Mouse (Mus musculus) liver, embryonic 16.5 days (tissue): ENCODE measurements around the gene Prrt3. TPM values are rescaled to one million over a fixed set of nuclear protein-coding genes. Genes with fewer than 3 reads are reported as not detected.

Experiments used
- microRNA-seq: library from miRNA; unstranded; fragments of <30 nt; microRNA quantifications from one replicate; pipeline ENCODE4, GENCODE M21; 2016
- polyA plus RNA-seq: library from polyadenylated mRNA; unstranded; fragments of >200 nt; fragmentation: Nextera tagmentation; extraction: Ambion mirVana; gene quantifications from 2 replicates; pipeline ENCODE4 v1.2.1, GENCODE M21; 2015

Gene Prrt3
- polyA plus RNA-seq, 1 experiment from 2014 or later, result 0.05 TPM

Small RNA genes within 50 kb of the gene (microRNA-seq; reads per million reads assigned to microRNA genes)
- gene Gm23365, result not detected

Other genes starting within 250 kb of the Prrt3 start
- 0.02 TPM in 1 of 2 replicates, not detected in the other for gene Cpne9, start 219.6 kb downstream of the Prrt3 start, polyA plus RNA-seq
- 7.5 and 7.7 TPM in 2 replicates for gene Brpf1, start 194.8 kb downstream of the Prrt3 start, polyA plus RNA-seq
- 4.4 and 5.0 TPM in 2 replicates for gene Ogg1, start 175.0 kb downstream of the Prrt3 start, polyA plus RNA-seq
- 17.0 and 19.7 TPM in 2 replicates for gene Camk1, start 157.9 kb downstream of the Prrt3 start, polyA plus RNA-seq
- gene Tada3, start 124.0 kb downstream of the Prrt3 start, polyA plus RNA-seq, result 16.5 and 17.2 TPM in 2 replicates
- gene Arpc4, start 123.8 kb downstream of the Prrt3 start, polyA plus RNA-seq, result 178 and 179 TPM in 2 replicates
- 0.90 and 1.3 TPM in 2 replicates for gene Ttll3, start 112.7 kb downstream of the Prrt3 start, polyA plus RNA-seq
- 11.8 and 12.1 TPM in 2 replicates for gene Rpusd3, start 82.6 kb downstream of the Prrt3 start, polyA plus RNA-seq
- gene Cidec, start 66.2 kb downstream of the Prrt3 start, polyA plus RNA-seq, result 0.14 and 0.40 TPM in 2 replicates
- 30.1 and 30.9 TPM in 2 replicates for gene Jagn1, start 59.4 kb downstream of the Prrt3 start, polyA plus RNA-seq
- gene Il17re, start 43.4 kb downstream of the Prrt3 start, polyA plus RNA-seq, result 0.19 and 0.33 TPM in 2 replicates
- gene Il17rc, start 30.5 kb downstream of the Prrt3 start, polyA plus RNA-seq, result 9.5 and 11.9 TPM in 2 replicates
- gene Creld1, start 18.6 kb downstream of the Prrt3 start, polyA plus RNA-seq, result 6.9 and 7.3 TPM in 2 replicates
- gene Emc3, start 29.7 kb upstream of the Prrt3 start, polyA plus RNA-seq, result 40.6 and 42.0 TPM in 2 replicates
- 6.8 and 7.3 TPM in 2 replicates for gene Fancd2, start 29.8 kb upstream of the Prrt3 start, polyA plus RNA-seq
- not detected in 2 replicates for gene Fancd2os, start 98.8 kb upstream of the Prrt3 start, polyA plus RNA-seq
- gene Brk1, start 102.8 kb upstream of the Prrt3 start, polyA plus RNA-seq, result 77.9 and 78.0 TPM in 2 replicates
- gene Vhl, start 122.0 kb upstream of the Prrt3 start, polyA plus RNA-seq, result 9.0 and 9.1 TPM in 2 replicates
- gene Irak2, start 136.5 kb upstream of the Prrt3 start, polyA plus RNA-seq, result 12.4 and 13.2 TPM in 2 replicates
- gene Tatdn2, start 195.1 kb upstream of the Prrt3 start, polyA plus RNA-seq, result 0.40 and 0.47 TPM in 2 replicates
- 0.11 and 1.9 TPM in 2 replicates for gene Ghrl, start 217.9 kb upstream of the Prrt3 start, polyA plus RNA-seq
- gene Sec13, start 238.8 kb upstream of the Prrt3 start, polyA plus RNA-seq, result 103 and 111 TPM in 2 replicates